Mouse (Mus musculus) embryo, embryonic 10.5 days (tissue): ENCODE results near the gene Slc36a3.

Source experiments
- DNase-seq: peaks from one replicate; pipeline ENCODE4 v3.0.0-alpha.2; 2015; ENCODE audit warnings: low spot score

The Slc36a3 gene

GRCm38 (mm10) chr11:55144011-55144410, 7.5 kb downstream of the Slc36a3 start:
- DNase-seq = no peak

GRCm38 (mm10) chr11:55141502-55141901, 10.0 kb downstream of the Slc36a3 start:
- no peak for DNase-seq

- DNase-seq = no peak
Observed at GRCm38 (mm10) chr11:55137646-55138045, 13.9 kb downstream of the Slc36a3 start.

GRCm38 (mm10) chr11:55136770-55137547, 14.5 kb downstream of the Slc36a3 start:
- DNase-seq = no peak

- DNase-seq = no peak
Observed at GRCm38 (mm10) chr11:55134871-55135270, 16.6 kb downstream of the Slc36a3 start.

GRCm38 (mm10) chr11:55134407-55134806, 17.1 kb downstream of the Slc36a3 start:
- no peak for DNase-seq

GRCm38 (mm10) chr11:55133204-55133603, 18.3 kb downstream of the Slc36a3 start:
- no peak for DNase-seq

GRCm38 (mm10) chr11:55131946-55132345, 19.6 kb downstream of the Slc36a3 start:
- DNase-seq = no peak

- DNase-seq = no peak
Observed at GRCm38 (mm10) chr11:55131077-55131742, 20.3 kb downstream of the Slc36a3 start.

- no peak for DNase-seq
Observed at GRCm38 (mm10) chr11:55128411-55128810, 23.1 kb downstream of the Slc36a3 start.

- no peak for DNase-seq
Observed at GRCm38 (mm10) chr11:55127937-55128336, 23.6 kb downstream of the Slc36a3 start.

GRCm38 (mm10) chr11:55126663-55127062, 24.8 kb downstream of the Slc36a3 start:
- DNase-seq = no peak

- no peak for DNase-seq
Observed at GRCm38 (mm10) chr11:55121430-55121829, 30.1 kb downstream of the Slc36a3 start.

GRCm38 (mm10) chr11:55120821-55121271, 30.7 kb downstream of the Slc36a3 start:
- DNase-seq = no peak

- DNase-seq = no peak
Observed at GRCm38 (mm10) chr11:55120279-55120678, 31.2 kb downstream of the Slc36a3 start.

- DNase-seq = no peak
Observed at GRCm38 (mm10) chr11:55117031-55117430, 34.5 kb downstream of the Slc36a3 start.

- DNase-seq = no peak
Observed at GRCm38 (mm10) chr11:55116004-55116403, 35.5 kb downstream of the Slc36a3 start.

- no peak for DNase-seq
Observed at GRCm38 (mm10) chr11:55114291-55114690, 37.2 kb downstream of the Slc36a3 start.

- DNase-seq = peak; percentile 23
Observed at GRCm38 (mm10) chr11:55113861-55114250, 37.7 kb downstream of the Slc36a3 start.

- DNase-seq = peak; percentile 17
Observed at GRCm38 (mm10) chr11:55113209-55113860, 38.2 kb downstream of the Slc36a3 start.

- no peak for DNase-seq
Observed at GRCm38 (mm10) chr11:55110566-55111169, 40.8 kb downstream of the Slc36a3 start.

- DNase-seq = no peak
Observed at GRCm38 (mm10) chr11:55109521-55110300, 41.8 kb downstream of the Slc36a3 start.
